Mouse (Mus musculus) frontal cortex, postnatal 10 days (tissue): ENCODE measurements around the gene Slc43a2.
"Not testable (repeated sequence)": the region's sequence is repeated elsewhere in the genome, so short reads cannot be mapped to it uniquely, and the experiment has no call there.

ENCODE experiments used
- DNase-seq, 2 experiments: peaks; one replicate each; pipeline ENCODE4 v3.0.0; 2022; ENCODE audit warnings: low spot score in 2 of 2, mixed read lengths in 1 of 2

Slc43a2 gene

GRCm38 (mm10) chr11:75599802-75600201 is 68.3 kb downstream of the Slc43a2 start:
- not testable (repeated sequence) for DNase-seq

- DNase-seq: no peak
Observed at GRCm38 (mm10) chr11:75604826-75605225, 73.3 kb downstream of the Slc43a2 start.

- no peak for DNase-seq
Observed at GRCm38 (mm10) chr11:75605318-75605717, 73.8 kb downstream of the Slc43a2 start.

GRCm38 (mm10) chr11:75608776-75609175 is 77.3 kb downstream of the Slc43a2 start:
- DNase-seq: no peak

DNA sequence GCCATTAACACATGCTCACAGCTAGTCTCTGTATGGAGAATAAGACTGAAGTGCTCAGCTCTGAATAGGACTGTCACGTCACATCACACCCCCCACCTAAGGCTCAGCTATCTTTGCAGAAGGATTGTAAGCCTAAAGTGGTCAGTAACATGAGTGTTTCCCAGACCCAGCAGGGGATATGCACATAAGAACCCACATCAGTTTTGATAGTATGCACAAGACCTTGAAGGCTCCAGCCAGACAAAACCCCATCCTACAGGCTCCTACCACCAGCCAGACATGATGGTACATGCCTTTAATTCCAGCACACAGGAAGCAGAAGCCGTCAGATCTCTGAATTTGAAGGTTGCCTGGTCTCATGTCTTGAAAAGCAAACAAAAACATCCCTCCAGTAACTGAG is 78.5 kb downstream of the Slc43a2 start:
- DNase-seq: no peak

DNA sequence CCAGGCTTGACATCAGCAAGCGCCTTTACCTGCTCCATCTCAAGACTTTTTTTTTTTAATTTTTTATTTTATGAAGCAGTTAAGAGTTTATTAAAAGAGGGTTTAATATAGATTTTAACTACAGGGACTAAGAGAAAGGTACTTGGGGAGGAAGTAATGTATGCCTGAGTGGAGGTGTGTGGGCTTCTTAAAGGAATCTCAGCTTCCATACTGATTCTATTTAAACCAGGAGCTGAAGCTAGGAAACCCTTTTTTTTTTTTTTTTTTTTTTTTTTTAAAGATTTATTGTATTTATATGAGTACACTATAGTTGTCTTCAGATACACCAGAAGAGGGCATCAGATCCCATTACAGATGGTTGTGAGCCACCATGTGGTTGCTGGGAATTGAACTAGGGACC is 83.3 kb downstream of the Slc43a2 start:
- DNase-seq: no peak

- no peak for DNase-seq
Observed at GRCm38 (mm10) chr11:75615556-75615955, 84.1 kb downstream of the Slc43a2 start.

DNA sequence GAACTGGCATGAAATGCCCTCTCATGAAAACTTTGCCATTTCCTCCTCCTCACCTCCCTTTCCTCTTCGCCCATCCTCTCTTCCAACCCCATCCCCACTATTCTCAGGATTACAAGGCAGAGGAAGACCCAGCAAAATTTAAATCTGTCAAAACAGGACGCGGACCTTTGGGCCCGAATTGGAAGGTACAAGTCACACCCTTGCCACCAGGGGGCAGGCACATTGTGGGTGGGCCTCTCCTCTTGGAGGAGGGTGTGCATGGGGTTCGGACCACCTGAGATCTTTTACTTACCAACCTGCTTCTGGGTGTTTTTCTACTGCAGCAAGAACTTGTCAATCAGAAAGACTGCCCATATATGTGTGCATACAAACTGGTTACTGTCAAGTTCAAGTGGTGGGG is 87.6 kb downstream of the Slc43a2 start:
- no peak for DNase-seq

DNA sequence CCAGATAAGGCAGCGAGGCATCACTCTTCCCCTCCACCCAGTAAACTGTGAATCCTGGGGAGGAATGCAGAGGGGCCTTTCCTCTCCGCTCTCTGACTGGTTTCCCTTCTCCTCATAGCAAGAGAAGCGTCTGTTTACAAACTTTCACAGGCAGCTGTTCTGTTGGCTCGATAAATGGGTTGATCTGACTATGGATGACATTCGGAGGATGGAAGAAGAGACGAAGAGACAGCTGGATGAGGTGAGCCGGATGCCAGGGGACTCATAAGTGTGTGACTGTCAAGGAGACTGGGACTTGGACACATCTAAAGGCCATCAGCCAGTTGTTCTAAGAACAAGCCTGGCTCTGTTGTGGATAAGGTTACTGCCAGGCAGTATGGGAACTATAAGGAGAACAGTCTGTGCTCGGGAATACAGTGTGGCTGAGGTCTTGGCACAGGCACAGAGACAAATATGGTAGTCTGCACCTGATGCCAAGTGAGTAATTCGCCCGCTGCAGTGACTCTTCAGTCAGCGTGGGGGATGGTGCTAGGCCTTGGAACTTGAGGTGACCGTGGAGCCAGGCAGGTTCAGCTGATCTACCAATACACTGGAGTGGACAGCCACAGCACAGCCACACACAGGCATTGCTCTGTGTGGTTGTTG is 88.8 kb downstream of the Slc43a2 start:
- DNase-seq: no peak

DNA sequence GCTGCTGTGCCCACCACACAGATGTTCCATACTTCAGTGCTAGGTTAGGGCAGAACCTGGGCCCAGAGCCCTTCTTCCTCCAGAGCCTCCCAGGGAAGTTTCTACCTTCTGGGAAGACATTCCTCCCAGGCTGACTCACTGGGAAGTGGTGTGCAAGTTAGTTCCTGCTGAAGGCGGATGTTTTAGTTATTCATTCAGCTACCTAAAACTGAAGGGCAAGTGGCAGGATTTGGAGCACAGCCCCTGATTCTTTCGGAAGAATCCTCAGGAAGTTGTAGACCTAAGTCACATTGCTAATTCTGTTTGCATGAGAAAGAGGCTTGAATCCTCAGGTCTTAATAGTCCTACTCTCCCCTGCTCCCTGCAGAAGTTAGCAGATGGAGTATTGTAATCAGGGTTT is 89.9 kb downstream of the Slc43a2 start:
- DNase-seq: no peak

DNA sequence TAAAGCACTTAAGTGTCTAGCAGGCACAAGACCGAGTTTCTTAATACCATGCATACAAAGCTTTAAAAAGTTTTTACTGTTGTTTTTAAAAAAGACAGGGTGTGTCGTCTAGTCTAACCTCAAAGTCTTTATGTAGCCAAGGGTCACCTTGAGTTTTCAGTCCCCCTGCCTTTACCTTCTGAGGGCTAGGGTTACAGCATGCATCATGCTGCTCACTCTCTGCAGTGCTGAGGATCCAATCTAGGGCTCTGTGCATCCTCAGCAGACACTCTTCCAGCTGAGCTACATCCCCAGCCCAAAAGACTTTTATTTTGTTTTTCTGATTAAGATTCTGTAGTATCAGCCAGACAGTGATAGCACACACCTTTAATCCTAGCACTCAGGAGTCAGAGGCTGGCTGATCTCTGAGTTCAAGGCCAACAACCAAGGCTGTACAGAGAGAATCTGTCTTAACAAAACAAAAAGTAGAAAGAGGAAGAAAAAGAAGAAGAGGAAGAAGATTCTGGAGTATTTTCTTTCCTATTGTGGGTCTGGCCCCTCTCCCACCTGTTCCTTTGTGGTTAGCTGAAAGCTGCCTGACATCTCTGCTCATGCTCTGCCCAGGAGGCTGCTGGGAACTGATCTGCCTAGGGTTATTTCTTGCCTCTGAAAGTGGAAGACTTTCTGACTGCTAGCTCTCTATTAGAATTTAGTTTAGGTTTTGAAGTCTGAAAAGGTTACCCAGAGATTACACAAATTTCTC is 91.3 kb downstream of the Slc43a2 start:
- no peak for DNase-seq

DNA sequence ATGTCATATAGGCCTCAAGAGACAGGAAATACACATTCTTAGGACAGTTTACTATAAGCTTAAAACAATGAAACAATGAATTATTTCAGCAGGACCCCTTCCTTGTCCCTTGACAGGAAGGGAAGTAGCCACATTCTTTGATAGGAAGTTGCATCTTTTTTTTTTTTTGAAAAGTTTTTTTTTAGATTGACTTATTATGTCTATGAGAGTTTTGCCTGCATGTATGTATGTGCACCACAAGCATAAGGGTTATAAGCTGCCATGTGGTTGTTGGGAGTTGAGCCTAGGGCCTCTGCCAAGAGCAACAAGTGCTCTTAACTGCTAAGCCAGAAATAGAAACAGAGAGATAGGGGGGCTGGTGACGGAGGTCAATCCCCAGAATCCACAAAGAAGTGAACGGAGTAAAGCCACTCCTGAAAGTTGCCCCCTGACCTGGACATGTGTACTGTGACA is 92.6 kb downstream of the Slc43a2 start:
- no peak for DNase-seq

GRCm38 (mm10) chr11:75625820-75626219 is 94.3 kb downstream of the Slc43a2 start:
- no peak for DNase-seq
